Mouse (Mus musculus) G1E (cell line): ENCODE data around the gene Pdcd7.

Source experiments
- CTCF ChIP-seq: IDR thresholded peaks from 2 replicates; pipeline ENCODE4 v1.5.1; 2012; ENCODE audit warnings: low read depth, low read length, inconsistent platforms, mixed read lengths
- POLR2AphosphoS5 ChIP-seq: IDR thresholded peaks from 2 replicates; pipeline ENCODE4 v1.6.1; 2012; ENCODE audit warnings: low read depth, low read length, inconsistent platforms; ENCODE audit not compliant: insufficient replicate concordance
- TAL1 ChIP-seq: conservative IDR thresholded peaks from 2 replicates; pipeline ENCODE4 v1.6.1; 2012; ENCODE audit warnings: low read depth, low read length, inconsistent platforms, mixed read lengths

GRCm38 (mm10) chr9:65302327-65302983 is 43.4 kb upstream of the Pdcd7 start:
- TF ChIP-seq POLR2AphosphoS5 (no peak), CTCF (no peak), TAL1 (no peak)
